Mouse (Mus musculus): ENCODE results near the gene Nat9.

The Nat9 gene

GRCm38 (mm10) chr11:115162832-115163480, 24.7 kb downstream of the Nat9 start, which contains the start of gene Slc9a3r1:
Gene Slc9a3r1, plus strand, starts transcription at chr11:115163341.
- in situ Hi-C loops (cut with MboI; ENCODE audit: low pct_unique_long_range_greater_than_20kb in 1 of 2, low sequenced_read_pairs in 2 of 2, unreplicated experiment in 1 of 2): loop anchor here in 1 of 2 experiments (25.0 kb wide), 1 partner anchor 99 kb away; the partner anchor contains the start of gene Grin2c

GRCm38 (mm10) chr11:115162205-115162601, 25.5 kb downstream of the Nat9 start:
- in situ Hi-C loops (cut with MboI; ENCODE audit: low pct_unique_long_range_greater_than_20kb in 1 of 2, low sequenced_read_pairs in 2 of 2, unreplicated experiment in 1 of 2): loop anchor here in 1 of 2 experiments (25.0 kb wide), 1 partner anchor 100 kb away; the partner anchor contains the start of gene Grin2c

- in situ Hi-C loops (cut with MboI; ENCODE audit: low pct_unique_long_range_greater_than_20kb in 1 of 2, low sequenced_read_pairs in 2 of 2, unreplicated experiment in 1 of 2): loop anchor here in 1 of 2 experiments (25.0 kb wide), 1 partner anchor 101 kb away; the partner anchor contains the start of gene Grin2c
Observed at GRCm38 (mm10) chr11:115161578-115162204, 26.0 kb downstream of the Nat9 start.

- in situ Hi-C loops (cut with MboI; ENCODE audit: low pct_unique_long_range_greater_than_20kb in 1 of 2, low sequenced_read_pairs in 2 of 2, unreplicated experiment in 1 of 2): loop anchor here in 1 of 2 experiments (25.0 kb wide), 1 partner anchor 101 kb away; the partner anchor contains the start of gene Grin2c
Observed at GRCm38 (mm10) chr11:115160883-115161577, 26.6 kb downstream of the Nat9 start.

- in situ Hi-C loops (cut with MboI; ENCODE audit: low pct_unique_long_range_greater_than_20kb in 1 of 2, low sequenced_read_pairs in 2 of 2, unreplicated experiment in 1 of 2): loop anchor here in 1 of 2 experiments (25.0 kb wide), 1 partner anchor 102 kb away; the partner anchor contains the start of gene Grin2c
Observed at GRCm38 (mm10) chr11:115160016-115160797, 27.5 kb downstream of the Nat9 start.

- in situ Hi-C loops (cut with MboI; ENCODE audit: low pct_unique_long_range_greater_than_20kb in 1 of 2, low sequenced_read_pairs in 2 of 2, unreplicated experiment in 1 of 2): loop anchor here (5.0 to 25.0 kb wide), 3 partner anchors 63 to 104 kb away; partner anchors contain the start of genes Rab37 (in 2 of the 2) and Grin2c (in 1 of the 2)
Observed at GRCm38 (mm10) chr11:115157933-115158719, 29.5 kb downstream of the Nat9 start.

- in situ Hi-C loops (cut with MboI; ENCODE audit: low pct_unique_long_range_greater_than_20kb in 1 of 2, low sequenced_read_pairs in 2 of 2, unreplicated experiment in 1 of 2): loop anchor here (5.0 to 25.0 kb wide), 3 partner anchors 60 to 107 kb away; partner anchors contain the start of genes Rab37 (in 2 of the 2) and Grin2c (in 1 of the 2)
Observed at GRCm38 (mm10) chr11:115155053-115155634, 32.5 kb downstream of the Nat9 start.

- in situ Hi-C loops (cut with MboI; ENCODE audit: low pct_unique_long_range_greater_than_20kb in 1 of 2, low sequenced_read_pairs in 2 of 2, unreplicated experiment in 1 of 2): loop anchor here (10.0 to 25.0 kb wide), 2 partner anchors 59 to 109 kb away; partner anchors contain the start of genes Grin2c (in 1 of the 2) and Rab37 (in 1 of the 2)
Observed at GRCm38 (mm10) chr11:115153699-115154292, 33.9 kb downstream of the Nat9 start.

- in situ Hi-C loops (cut with MboI; ENCODE audit: low pct_unique_long_range_greater_than_20kb in 1 of 2, low sequenced_read_pairs in 2 of 2, unreplicated experiment in 1 of 2): loop anchor here (10.0 to 25.0 kb wide), 2 partner anchors 58 to 109 kb away; partner anchors contain the start of genes Grin2c (in 1 of the 2) and Rab37 (in 1 of the 2)
Observed at GRCm38 (mm10) chr11:115153088-115153487, 34.6 kb downstream of the Nat9 start.

- in situ Hi-C loops (cut with MboI; ENCODE audit: low pct_unique_long_range_greater_than_20kb in 1 of 2, low sequenced_read_pairs in 2 of 2, unreplicated experiment in 1 of 2): loop anchor here (10.0 to 25.0 kb wide), 2 partner anchors 57 to 110 kb away; partner anchors contain the start of genes Grin2c (in 1 of the 2) and Rab37 (in 1 of the 2)
Observed at GRCm38 (mm10) chr11:115151755-115152429, 35.8 kb downstream of the Nat9 start.

- in situ Hi-C loops (cut with MboI; ENCODE audit: low pct_unique_long_range_greater_than_20kb in 1 of 2, low sequenced_read_pairs in 2 of 2, unreplicated experiment in 1 of 2): loop anchor here (10.0 to 25.0 kb wide), 2 partner anchors 56 to 112 kb away; partner anchors contain the start of genes Grin2c (in 1 of the 2) and Rab37 (in 1 of the 2)
Observed at GRCm38 (mm10) chr11:115150741-115151254, 36.9 kb downstream of the Nat9 start.

GRCm38 (mm10) chr11:115147813-115148212, 39.8 kb downstream of the Nat9 start:
- in situ Hi-C loops (cut with MboI; ENCODE audit: low pct_unique_long_range_greater_than_20kb in 1 of 2, low sequenced_read_pairs in 2 of 2, unreplicated experiment in 1 of 2): no loop called here

GRCm38 (mm10) chr11:115141970-115142369, 45.7 kb downstream of the Nat9 start:
- in situ Hi-C loops (cut with MboI; ENCODE audit: low pct_unique_long_range_greater_than_20kb in 1 of 2, low sequenced_read_pairs in 2 of 2, unreplicated experiment in 1 of 2): no loop called here

GRCm38 (mm10) chr11:115138597-115139262, 48.9 kb downstream of the Nat9 start:
- in situ Hi-C loops (cut with MboI; ENCODE audit: low pct_unique_long_range_greater_than_20kb in 1 of 2, low sequenced_read_pairs in 2 of 2, unreplicated experiment in 1 of 2): no loop called here

- in situ Hi-C loops (cut with MboI; ENCODE audit: low pct_unique_long_range_greater_than_20kb in 1 of 2, low sequenced_read_pairs in 2 of 2, unreplicated experiment in 1 of 2): no loop called here
Observed at GRCm38 (mm10) chr11:115133800-115134199, 53.9 kb downstream of the Nat9 start, which contains the start of gene Cd300lf. Gene Cd300lf, minus strand, starts transcription at chr11:115133992.

All from mouse embryonic stem cell (cell line).